Mouse (Mus musculus) small intestine, adult 2 months (tissue): ENCODE results near the gene Wwc2.
A peak's percentile ranks its signal among the peaks of the same experiment; 100 is the strongest.

Experiments used
- CTCF ChIP-seq: fragments of 200-500 bp; IDR thresholded peaks from 2 replicates; pipeline ENCODE4 v1.5.1; 2012; ENCODE audit warnings: low read depth, mild to moderate bottlenecking, control low read depth, inconsistent platforms, low read length, moderate library complexity, mixed read lengths; ENCODE audit not compliant: insufficient replicate concordance, insufficient read length; ENCODE audit errors: extremely low read depth
- POLR2A ChIP-seq: fragments of 200-500 bp; IDR thresholded peaks from 2 replicates; pipeline ENCODE4 v1.6.1; 2012; ENCODE audit warnings: low read depth, mild to moderate bottlenecking, control low read depth, inconsistent platforms, low read length, moderate library complexity

DNA sequence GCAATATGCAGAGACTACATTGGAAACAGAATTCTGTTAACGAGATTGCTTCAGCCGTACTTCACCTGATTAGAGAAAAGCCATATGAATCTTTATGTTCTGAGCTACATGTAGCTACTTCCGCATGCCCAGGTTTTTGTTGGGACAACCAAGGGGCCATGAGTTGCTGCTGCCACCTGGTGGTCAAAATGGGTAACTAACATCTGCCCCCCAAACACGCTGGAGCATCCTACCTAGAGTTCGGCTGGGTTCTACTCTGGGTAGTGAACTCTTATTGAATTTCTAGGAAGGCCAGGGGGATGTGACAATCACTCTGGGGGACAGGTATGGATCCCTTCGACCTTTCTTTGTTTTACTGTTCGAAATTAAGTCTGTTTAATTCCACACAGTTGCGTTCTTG, 25.8 kb upstream of the Wwc2 start:
- TF ChIP-seq CTCF (peak; percentile 93; the same call in 1 of the 2 replicates), POLR2A (no peak)
